Mouse (Mus musculus): ENCODE measurements at regions not wholly inside any gene's neighbourhood (a gene's known extent, or its start where the extent isn't known, plus 50 kb on each side); places are given as distances from the start of the nearest gene placed in this dataset.

DNA sequence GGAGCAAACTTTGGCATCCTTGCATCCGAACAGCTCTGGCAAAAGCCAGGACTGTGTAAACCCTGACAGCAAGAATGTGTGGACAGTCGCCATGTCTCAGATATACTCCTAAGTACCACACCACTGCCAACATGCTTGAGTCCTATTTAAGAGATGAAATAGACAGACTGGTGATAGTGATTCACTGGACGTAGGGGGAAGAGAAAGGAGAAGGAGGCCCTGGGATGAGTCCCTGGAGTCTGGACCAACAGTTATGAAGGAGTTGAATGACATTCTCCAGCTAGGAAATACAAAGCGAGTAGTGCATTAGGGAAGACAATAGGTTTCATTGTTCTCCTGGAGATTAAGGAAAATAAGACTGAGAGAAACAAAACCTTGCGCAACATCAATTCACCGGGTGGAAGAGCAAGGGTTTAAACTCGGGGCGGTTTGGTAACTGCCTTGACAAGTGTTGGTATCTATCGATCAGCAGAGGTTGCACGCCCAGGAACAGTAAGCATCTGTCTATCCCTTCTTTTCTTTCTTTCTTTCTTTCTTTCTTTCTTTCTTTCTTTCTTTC, 54.3 kb upstream of the Nrbf2 start:
- Histone ChIP-seq H3K4me3 (no peak overlapping the region), H3K27me3 (ENCODE audit: low read depth, poor library complexity, severe bottlenecking) (no peaks in the 10 kb centered on the region), H3K27ac (no peak overlapping the region), H3K4me1 (no peaks in the 10 kb centered on the region), H3K36me3 (no peaks in the 10 kb centered on the region), H3K9me3 (replicated peaks) (no peaks in the 10 kb centered on the region)
- no peak for DNase-seq (ENCODE audit: low spot score)
- WGBS, result 76% methylated on average over 10 of the region's 10 CpGs

DNA sequence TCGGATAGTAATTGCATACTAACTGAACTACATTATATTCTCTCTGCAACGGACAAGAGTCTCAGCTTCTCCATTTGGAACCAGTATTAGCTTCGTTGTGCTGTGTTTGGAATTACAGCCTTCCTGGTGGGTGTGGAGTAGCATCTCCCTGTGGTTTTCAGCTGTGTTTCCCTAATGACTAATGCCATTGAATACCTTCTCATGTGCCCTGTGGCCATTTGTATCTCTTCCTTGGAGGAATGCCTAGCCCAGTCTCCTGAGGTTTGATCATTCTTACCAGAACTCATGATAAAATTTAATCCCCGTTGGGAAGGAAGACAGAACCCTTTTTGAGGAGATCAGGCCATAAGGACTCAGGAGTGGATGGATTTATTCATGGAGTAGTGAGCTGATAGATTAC, 59.6 kb upstream of the Nrbf2 start:
- Histone ChIP-seq H3K36me3 (no peaks in the 10 kb centered on the region), H3K27me3 (ENCODE audit: low read depth, poor library complexity, severe bottlenecking) (no peaks in the 10 kb centered on the region), H3K9me3 (replicated peaks) (no peaks in the 10 kb centered on the region), H3K27ac (no peak overlapping the region), H3K4me3 (no peak overlapping the region), H3K4me1 (no peaks in the 10 kb centered on the region)
- DNase-seq (ENCODE audit: low spot score), result no peak
- WGBS, result 92% methylated on average over 4 of the region's 4 CpGs

DNA sequence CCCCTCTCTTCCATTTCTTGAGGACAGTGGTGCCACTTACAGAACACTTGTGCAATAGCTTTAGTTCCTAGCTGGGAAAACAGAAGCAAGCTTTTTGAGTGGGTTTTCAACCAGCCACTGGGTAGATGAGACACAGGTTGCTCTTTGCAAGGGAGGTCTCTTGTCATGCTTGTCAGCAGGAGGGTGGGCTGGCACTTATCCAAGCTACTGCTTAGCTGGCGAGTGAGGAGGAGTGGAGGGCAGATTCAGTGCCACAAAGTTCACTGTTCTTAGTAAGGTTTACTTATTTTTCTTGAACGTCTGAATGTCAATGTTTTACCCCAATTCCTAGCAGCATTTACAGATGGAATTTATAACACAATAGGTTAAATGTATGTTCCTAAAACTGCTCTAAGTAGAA, 65.9 kb upstream of the Nrbf2 start:
- H3K36me3 ChIP-seq, result no peaks in the 10 kb centered on the region
- H3K27me3 ChIP-seq (ENCODE audit: low read depth, poor library complexity, severe bottlenecking), result no peaks in the 10 kb centered on the region
- no peak overlapping the region for H3K27ac ChIP-seq
- H3K4me3 ChIP-seq, result no peak overlapping the region
- no peaks in the 10 kb centered on the region for H3K9me3 ChIP-seq (replicated peaks)
- H3K4me1 ChIP-seq, result no peaks in the 10 kb centered on the region
- DNase-seq (ENCODE audit: low spot score), result no peak
- 75% methylated on average over 2 of the region's 2 CpGs for WGBS

DNA sequence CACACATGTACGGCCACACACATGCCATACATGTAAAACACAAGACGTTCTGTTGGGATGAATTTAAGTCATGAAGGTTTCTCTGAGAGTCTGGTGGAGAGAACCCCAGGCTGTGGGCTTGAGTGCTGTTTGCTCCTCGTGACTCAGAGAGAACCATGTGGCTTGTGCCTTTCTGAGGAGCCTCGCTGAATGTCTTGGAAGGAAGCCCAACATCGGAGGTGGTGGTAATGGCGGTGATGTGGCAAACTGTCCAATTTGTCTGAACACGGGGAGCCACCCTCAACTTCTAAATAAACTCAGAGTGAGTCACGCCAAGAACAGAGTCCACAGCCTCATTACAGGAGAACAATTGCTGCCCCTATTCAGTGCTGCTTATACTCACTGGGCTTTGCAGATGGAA, 75.7 kb upstream of the Nrbf2 start:
- Histone ChIP-seq H3K9me3 (replicated peaks) (no peaks in the 10 kb centered on the region), H3K4me3 (no peak overlapping the region), H3K27ac (no peak overlapping the region), H3K27me3 (ENCODE audit: low read depth, poor library complexity, severe bottlenecking) (no peaks in the 10 kb centered on the region), H3K4me1 (no peaks in the 10 kb centered on the region), H3K36me3 (no peaks in the 10 kb centered on the region)
- 92% methylated on average over 8 of the region's 8 CpGs for WGBS
- DNase-seq (ENCODE audit: low spot score), result no peak

DNA sequence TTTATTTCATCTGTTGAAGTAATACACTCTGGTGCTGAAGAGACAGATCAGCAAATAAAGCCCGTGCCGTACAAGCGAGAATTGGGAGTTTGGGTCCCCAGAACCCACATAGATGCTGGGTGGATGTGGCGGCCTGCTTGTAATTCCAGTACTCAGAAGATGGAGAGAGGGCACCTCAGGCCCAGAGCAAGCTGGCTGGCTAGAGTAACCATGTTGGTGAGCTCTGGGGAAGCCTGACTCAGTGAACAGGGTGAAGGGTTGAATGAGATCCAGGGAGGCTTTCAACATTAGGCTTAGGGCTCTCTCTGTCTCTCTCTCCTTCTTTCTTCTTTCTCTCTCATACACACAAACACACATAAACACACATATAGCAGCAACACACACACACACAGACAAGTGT, 76.2 kb upstream of the Nrbf2 start:
- no peak overlapping the region for H3K27ac ChIP-seq
- no peaks in the 10 kb centered on the region for H3K27me3 ChIP-seq (ENCODE audit: low read depth, poor library complexity, severe bottlenecking)
- no peak overlapping the region for H3K4me3 ChIP-seq
- H3K36me3 ChIP-seq, result no peaks in the 10 kb centered on the region
- WGBS, result 95% methylated on average over 4 of the region's 4 CpGs
- H3K4me1 ChIP-seq, result no peaks in the 10 kb centered on the region
- no peak for DNase-seq (ENCODE audit: low spot score)
- H3K9me3 ChIP-seq (replicated peaks), result no peaks in the 10 kb centered on the region

DNA sequence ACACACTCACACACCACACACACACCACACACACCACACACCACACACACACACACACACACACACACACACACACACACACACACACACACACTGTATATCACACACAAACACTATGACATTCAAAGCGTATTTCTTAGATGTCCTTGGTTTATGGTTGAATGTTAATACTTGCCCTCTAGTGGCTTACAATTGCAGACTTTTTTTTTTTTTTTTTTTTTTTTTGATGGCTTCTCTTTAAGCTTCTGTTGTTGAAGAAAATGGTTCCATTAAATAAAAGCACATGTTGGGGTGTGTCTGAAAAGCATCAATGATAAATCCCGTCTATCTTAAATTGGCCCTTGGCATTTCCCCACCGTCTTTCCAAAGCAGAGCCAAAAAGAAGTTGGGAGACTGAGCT, 79.5 kb upstream of the Nrbf2 start:
- no peaks in the 10 kb centered on the region for H3K9me3 ChIP-seq (replicated peaks)
- WGBS, result 94% methylated on average over 3 of the region's 3 CpGs

DNA sequence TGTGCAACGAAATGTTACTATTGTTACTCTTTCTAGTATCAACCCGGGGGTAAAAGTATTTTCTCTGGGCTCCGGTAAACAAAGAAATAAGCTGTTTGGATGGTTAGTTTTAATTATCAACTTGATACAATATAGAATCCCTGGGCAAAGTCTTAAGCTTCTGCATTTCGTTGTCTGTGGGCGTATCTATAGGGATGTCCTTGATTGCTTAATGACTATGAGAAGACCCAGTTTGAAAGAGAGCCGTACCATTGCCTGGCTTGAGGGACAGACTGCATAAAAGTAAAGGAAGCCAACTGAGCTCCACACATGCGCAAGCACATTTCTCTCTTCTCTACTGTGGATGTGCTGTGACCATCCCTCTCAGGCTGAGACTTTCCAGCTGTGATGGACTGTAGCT, 80.1 kb upstream of the Nrbf2 start:
- H3K4me1 ChIP-seq, result no peaks in the 10 kb centered on the region
- WGBS, result 94% methylated on average over 7 of the region's 7 CpGs
- H3K9me3 ChIP-seq (replicated peaks), result no peaks in the 10 kb centered on the region
- H3K36me3 ChIP-seq, result no peaks in the 10 kb centered on the region
- H3K27ac ChIP-seq, result no peak overlapping the region
- no peak overlapping the region for H3K4me3 ChIP-seq
- DNase-seq (ENCODE audit: low spot score), result no peak
- H3K27me3 ChIP-seq (ENCODE audit: low read depth, poor library complexity, severe bottlenecking), result no peaks in the 10 kb centered on the region

More for the DNA sequence above, 79.5 kb upstream of the Nrbf2 start:
- H3K27me3 ChIP-seq (ENCODE audit: low read depth, poor library complexity, severe bottlenecking), result no peaks in the 10 kb centered on the region
- H3K4me3 ChIP-seq, result no peak overlapping the region
- H3K27ac ChIP-seq, result no peak overlapping the region
- H3K36me3 ChIP-seq, result no peaks in the 10 kb centered on the region
- no peak for DNase-seq (ENCODE audit: low spot score)
- H3K4me1 ChIP-seq, result no peaks in the 10 kb centered on the region

DNA sequence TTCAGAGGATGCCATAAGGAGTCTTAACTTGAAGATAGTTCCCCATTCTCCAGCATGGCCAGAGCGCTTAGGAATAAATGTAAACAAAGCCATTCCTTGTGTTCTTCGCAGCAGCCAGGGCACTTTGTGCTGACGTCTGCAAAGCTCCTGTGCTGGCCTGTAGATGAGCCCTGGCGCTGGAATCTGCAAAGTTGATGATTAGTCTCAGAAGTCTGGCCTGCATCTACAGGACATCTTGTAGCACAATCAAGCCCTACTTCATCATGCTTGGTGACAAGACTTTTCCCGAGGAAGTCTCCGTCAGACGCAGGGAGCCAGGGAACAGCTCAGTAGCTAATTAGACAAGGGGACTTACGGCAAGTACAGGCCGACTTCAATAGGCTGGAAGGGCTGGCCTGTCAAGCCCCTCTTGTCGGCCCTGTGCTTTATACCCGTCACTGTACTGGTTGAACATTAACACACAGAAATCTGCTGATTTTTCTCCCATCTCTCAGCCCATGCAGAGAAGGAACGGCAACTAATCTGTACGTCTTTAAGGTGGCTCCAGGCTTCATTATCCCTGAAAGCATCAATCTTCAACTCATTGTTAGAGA, 87.6 kb upstream of the Nrbf2 start:
- Histone ChIP-seq H3K27me3 (ENCODE audit: low read depth, poor library complexity, severe bottlenecking) (no peaks in the 10 kb centered on the region), H3K27ac (peak overlapping the region; percentile 50), H3K9me3 (replicated peaks) (no peaks in the 10 kb centered on the region), H3K4me3 (no peak overlapping the region; the same call in 1 of the 2 replicates), H3K4me1 (peaks cover 25% of the 10 kb centered on the region), H3K36me3 (no peaks in the 10 kb centered on the region)
- DNase-seq (ENCODE audit: low spot score), result peak; percentile 47
- WGBS, result 20% methylated on average over 13 of the region's 13 CpGs

DNA sequence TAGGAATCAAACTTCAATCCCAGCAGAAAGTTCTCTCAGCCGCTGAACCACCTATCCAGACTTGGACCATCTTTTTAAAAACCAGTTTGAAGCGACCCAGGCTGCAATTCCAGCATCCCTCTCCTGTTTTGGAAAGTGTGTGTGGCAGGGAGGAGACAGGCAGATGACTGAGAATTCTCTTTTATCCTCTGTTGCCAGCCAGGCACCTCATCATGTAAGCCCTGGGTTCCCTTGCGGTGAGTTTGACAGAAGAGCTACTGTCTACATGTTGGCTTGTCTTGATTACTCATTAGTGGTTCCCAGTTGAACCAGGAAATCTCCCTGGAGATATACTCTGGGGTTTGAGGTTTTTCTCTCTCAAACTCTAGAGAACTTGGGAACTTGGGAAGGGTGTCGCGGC, 91.5 kb upstream of the Nrbf2 start:
- H3K36me3 ChIP-seq, result no peaks in the 10 kb centered on the region
- H3K4me1 ChIP-seq, result peaks cover 31% of the 10 kb centered on the region
- no peak overlapping the region for H3K4me3 ChIP-seq
- H3K27ac ChIP-seq, result peak overlapping the region; percentile 75
- no peak for DNase-seq (ENCODE audit: low spot score)
- H3K27me3 ChIP-seq (ENCODE audit: low read depth, poor library complexity, severe bottlenecking), result no peaks in the 10 kb centered on the region
- WGBS, result 85% methylated on average over 5 of the region's 5 CpGs
- no peaks in the 10 kb centered on the region for H3K9me3 ChIP-seq (replicated peaks)

DNA sequence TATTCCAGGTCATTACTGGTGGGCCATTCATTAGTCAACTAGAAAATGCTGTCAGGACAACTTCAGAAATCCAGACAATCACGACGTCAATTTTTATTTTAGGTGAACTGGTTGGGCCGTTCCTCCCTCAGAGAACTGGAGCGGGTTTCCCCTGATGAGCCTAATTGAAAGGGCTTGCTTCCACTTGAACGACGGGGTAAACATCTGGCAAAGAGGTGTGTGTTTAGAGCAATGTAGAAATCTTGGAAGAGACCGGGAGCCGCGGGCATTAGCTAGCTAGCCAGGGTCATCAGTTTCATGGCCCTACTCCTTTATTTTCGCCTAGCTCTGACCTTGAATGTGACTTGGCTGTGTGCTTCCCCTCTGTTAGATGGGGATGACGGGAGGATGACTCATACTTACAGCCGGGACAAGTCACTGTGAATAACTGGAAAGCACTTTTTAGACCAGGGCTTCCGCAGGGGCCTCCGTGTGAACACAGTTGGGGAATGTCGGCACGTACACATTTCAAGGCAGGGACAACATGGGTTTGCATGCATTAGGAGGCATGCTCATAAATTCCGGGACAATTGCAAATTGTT, 92.6 kb upstream of the Nrbf2 start:
- 55% methylated on average over 17 of the region's 17 CpGs for WGBS
- peak; percentile 46 for DNase-seq (ENCODE audit: low spot score)
- peak overlapping the region; percentile 75 for H3K27ac ChIP-seq

DNA sequence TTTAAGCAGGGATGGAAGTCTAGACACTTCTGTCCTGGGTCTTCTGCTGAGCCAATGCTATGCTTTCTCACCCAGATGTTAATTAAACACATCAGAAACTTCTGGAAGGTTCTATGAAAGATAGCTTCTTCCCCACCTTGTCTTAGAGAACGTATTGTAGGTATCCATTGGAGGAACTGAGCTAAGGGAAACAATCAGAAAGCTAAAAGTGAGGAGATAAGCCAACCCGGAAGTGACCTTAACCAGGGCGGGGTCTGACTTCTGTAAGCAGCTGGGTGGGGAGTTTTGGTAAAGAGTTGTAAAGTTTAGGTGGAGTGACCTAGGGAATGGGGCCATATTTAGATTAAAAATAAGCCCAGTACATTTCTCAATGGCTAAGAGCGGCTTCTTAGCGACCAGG, 95.1 kb upstream of the Nrbf2 start:
- Histone ChIP-seq H3K4me3 (no peak overlapping the region), H3K27ac (no peak overlapping the region), H3K36me3 (no peaks in the 10 kb centered on the region), H3K27me3 (ENCODE audit: low read depth, poor library complexity, severe bottlenecking) (no peaks in the 10 kb centered on the region), H3K9me3 (replicated peaks) (no peaks in the 10 kb centered on the region), H3K4me1 (peaks cover 29% of the 10 kb centered on the region)
- WGBS, result 90% methylated on average over 5 of the region's 5 CpGs
- no peak for DNase-seq (ENCODE audit: low spot score)

More for the DNA sequence above, 92.6 kb upstream of the Nrbf2 start:
- Histone ChIP-seq H3K9me3 (replicated peaks) (no peaks in the 10 kb centered on the region), H3K4me1 (peaks cover 26% of the 10 kb centered on the region), H3K36me3 (no peaks in the 10 kb centered on the region), H3K27me3 (ENCODE audit: low read depth, poor library complexity, severe bottlenecking) (no peaks in the 10 kb centered on the region), H3K4me3 (no peak overlapping the region)

DNA sequence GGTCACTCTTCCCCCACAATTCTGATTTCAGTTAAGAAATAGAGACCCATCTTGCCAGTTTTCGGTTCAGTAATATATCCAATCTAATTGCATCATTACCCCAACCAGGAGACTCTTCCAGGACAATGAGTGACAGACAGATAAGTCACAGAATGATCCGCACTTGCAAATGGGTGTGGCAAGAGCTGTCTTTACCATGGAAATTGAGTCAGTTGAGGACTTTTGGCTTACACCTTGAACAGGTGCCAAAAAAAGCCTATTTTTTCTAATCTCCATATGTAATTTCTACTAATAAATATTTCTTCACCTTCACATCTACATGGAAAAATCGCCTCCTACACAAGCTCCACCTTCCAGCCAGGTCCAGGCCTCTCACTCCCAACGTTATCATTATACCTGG, 98.2 kb upstream of the Nrbf2 start:
- no peak for DNase-seq (ENCODE audit: low spot score)
- no peak overlapping the region for H3K4me3 ChIP-seq
- H3K36me3 ChIP-seq, result no peaks in the 10 kb centered on the region
- 0 out of 2 replicates have a peak, but pooled peaks cover under 1% of the 10 kb centered on the region for H3K27me3 ChIP-seq (ENCODE audit: low read depth, poor library complexity, severe bottlenecking)
- H3K9me3 ChIP-seq (replicated peaks), result no peaks in the 10 kb centered on the region
- H3K4me1 ChIP-seq, result peaks cover 5% of the 10 kb centered on the region
- 80% methylated on average over 4 of the region's 4 CpGs for WGBS
- no peak overlapping the region for H3K27ac ChIP-seq

DNA sequence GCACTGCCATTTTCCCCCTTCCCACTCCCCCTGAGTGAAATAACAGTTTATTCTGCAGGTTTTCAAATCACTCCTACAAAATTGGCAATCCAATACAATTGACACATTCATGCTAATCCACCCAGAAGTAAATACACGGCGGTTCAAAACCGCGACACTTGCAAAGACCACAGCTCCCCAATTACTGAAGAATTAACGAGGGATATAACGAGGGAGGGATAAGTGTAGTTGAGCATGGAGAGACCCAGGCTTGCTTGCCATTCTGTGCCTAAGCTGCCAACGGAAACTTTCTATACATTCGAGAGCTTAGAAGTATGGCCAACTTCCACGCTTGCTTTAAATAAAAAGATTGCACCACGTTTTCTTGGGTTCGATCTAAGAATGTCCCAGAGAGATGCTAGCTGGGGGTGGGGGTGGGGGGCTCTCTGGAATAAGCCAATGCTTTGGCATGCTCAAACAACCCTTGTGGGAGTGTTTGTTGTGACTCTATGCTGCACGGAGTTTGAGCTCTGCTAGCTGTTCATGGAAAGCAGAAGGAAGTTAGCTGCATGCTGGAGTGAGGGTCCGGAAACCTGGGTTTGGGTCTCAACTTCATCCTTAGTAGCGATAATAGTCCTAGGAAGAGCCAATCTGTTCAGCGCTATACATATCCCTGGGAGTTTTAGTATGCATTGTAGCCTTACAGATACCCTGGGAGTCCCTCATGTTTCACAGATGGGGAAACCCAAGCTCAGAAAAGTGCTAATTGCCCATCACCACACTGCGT, 98.9 kb upstream of the Nrbf2 start:
- no peak for DNase-seq (ENCODE audit: low spot score)
- no peak overlapping the region for H3K4me3 ChIP-seq
- no peak overlapping the region for H3K27ac ChIP-seq
- WGBS, result 89% methylated on average over 16 of the region's 16 CpGs
- H3K36me3 ChIP-seq, result no peaks in the 10 kb centered on the region
- H3K4me1 ChIP-seq, result peaks cover 5% of the 10 kb centered on the region; the same call in 1 of the 2 replicates
- 0 out of 2 replicates have a peak, but pooled peaks cover 4% of the 10 kb centered on the region for H3K27me3 ChIP-seq (ENCODE audit: low read depth, poor library complexity, severe bottlenecking)
- H3K9me3 ChIP-seq (replicated peaks), result no peaks in the 10 kb centered on the region

Data from limb, embryonic 10.5 days (tissue).